Mouse (Mus musculus) G1E (cell line): ENCODE measurements around the gene Eif4e.

Experiments
- CTCF ChIP-seq: IDR thresholded peaks from 2 replicates; pipeline ENCODE4 v1.5.1; 2012; ENCODE audit warnings: low read depth, low read length, inconsistent platforms, mixed read lengths
- GATA1 ChIP-seq: IDR thresholded peaks from 2 replicates; pipeline ENCODE4 v1.6.1; 2012; ENCODE audit warnings: borderline replicate concordance, low read length, inconsistent platforms, mixed read lengths

GRCm38 (mm10) chr3:138549045-138549444 is 23.1 kb downstream of the Eif4e start:
- TF ChIP-seq CTCF (no peak), GATA1 (no peak)
